In the genomic region with DNA sequence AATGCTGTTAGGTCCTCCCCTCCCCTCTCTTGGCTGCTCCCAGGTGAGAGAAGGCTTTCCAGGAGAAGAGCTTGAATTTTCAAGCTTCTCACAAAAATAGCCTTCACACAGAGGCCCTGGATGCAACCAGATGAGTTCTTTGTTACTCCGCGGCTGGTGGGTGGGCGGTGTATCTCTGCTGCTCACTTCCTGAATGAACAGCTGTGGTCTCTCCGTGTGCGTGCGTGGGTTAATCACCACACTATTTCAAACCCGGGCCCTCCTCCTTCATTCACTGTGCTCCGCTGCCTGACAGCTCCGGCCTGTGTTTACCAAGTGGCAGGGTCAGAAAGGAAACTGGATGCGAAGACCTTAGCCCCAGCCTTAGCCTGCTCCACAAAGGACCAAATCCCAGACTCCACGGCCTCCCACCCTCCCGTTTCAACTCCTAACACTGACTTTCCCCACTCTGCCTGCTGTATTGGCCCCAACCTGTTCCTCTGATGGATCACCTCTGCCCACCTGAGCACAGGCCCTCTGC, we compare ENCODE assay signal across 9 mouse cellular contexts. TPM values are rescaled to one million over a fixed set of nuclear protein-coding genes. Genes with fewer than 3 reads are reported as not detected.
DNase-seq lines count a peak whose midpoint lies in the region; ATAC-seq and TF ChIP-seq lines count a peak whose summit lies in the region.
"Had no signal": no experiment of that assay in that cellular context is flagged by ENCODE, and none has a peak within 500 bp of the region (broad histone marks: within the 10 kb centered on the region; RNA-seq: fewer than 3 reads in every experiment).

No protein-coding gene starts in this region.

- H3K4me1 ChIP-seq in lung, postnatal 0 days (ENCODE audit: insufficient read depth, low read depth, low read length): no peaks in the 10 kb centered on the region; the same call in 1 of the 2 replicates
- H3K4me1 ChIP-seq in forebrain, embryonic 11.5 days (replicated peaks; ENCODE audit: control insufficient read depth, insufficient read depth, low read length): peaks cover 12% of the 10 kb centered on the region
- no peaks in the 10 kb centered on the region; the same call in 1 of the 2 replicates for H3K4me1 ChIP-seq in small intestine, adult 2 months (ENCODE audit: control insufficient read depth, insufficient read depth, insufficient read length, low read length)

- no peak overlapping the region for H3K9ac ChIP-seq in lung, postnatal 0 days (replicated peaks; ENCODE audit: low read depth)
- H3K9ac ChIP-seq in forebrain, embryonic 11.5 days (ENCODE audit: low read length): peak overlapping the region; percentile 12; the same call in 1 of the 2 replicates

- 12% methylated on average over 12 of the region's 12 CpGs for WGBS in lung, postnatal 0 days
- WGBS in forebrain, embryonic 11.5 days: 41% methylated on average over 12 of the region's 12 CpGs
- WGBS in small intestine, adult 2 months: 42% methylated on average over 12 of the region's 12 CpGs

- no peak for TF ChIP-seq POLR2A in small intestine, adult 2 months (IDR thresholded peaks at IDR 0.05; ENCODE audit: low read depth, low read length)

- no peak overlapping the region for H3K27ac ChIP-seq in lung, postnatal 0 days (ENCODE audit: low read length)
- no peak overlapping the region for H3K27ac ChIP-seq in forebrain, embryonic 11.5 days (ENCODE audit: low read depth, low read length)
- peak overlapping the region; percentile 5; the same call in 1 of the 2 replicates for H3K27ac ChIP-seq in small intestine, adult 2 months (ENCODE audit: insufficient read depth, low read depth, low read length)

- no peaks in the 10 kb centered on the region for H3K27me3 ChIP-seq in lung, postnatal 0 days (replicated peaks; ENCODE audit: insufficient read depth, low read length)
- no peaks in the 10 kb centered on the region; the same call in 1 of the 2 replicates for H3K27me3 ChIP-seq in forebrain, embryonic 11.5 days (ENCODE audit: control insufficient read depth, insufficient read depth, low read length)
- peaks cover 9% of the 10 kb centered on the region for H3K27me3 ChIP-seq in small intestine, adult 2 months (ENCODE audit: control insufficient read depth, insufficient read depth, low read length)

- TF ChIP-seq CTCF in lung, postnatal 0 days (IDR thresholded peaks at IDR 0.05): no peak
- TF ChIP-seq CTCF in small intestine, adult 2 months (IDR thresholded peaks at IDR 0.05; ENCODE audit: extremely low read depth, insufficient read length, insufficient replicate concordance, low read depth, low read length): no peak

- H3K36me3 ChIP-seq in lung, postnatal 0 days (ENCODE audit: insufficient read depth, low read length): no peaks in the 10 kb centered on the region
- H3K36me3 ChIP-seq in forebrain, embryonic 11.5 days (ENCODE audit: control insufficient read depth, insufficient read depth, low read length): no peaks in the 10 kb centered on the region
- no peaks in the 10 kb centered on the region for H3K36me3 ChIP-seq in small intestine, adult 2 months (ENCODE audit: control insufficient read depth, insufficient read depth, low read length)

- TF ChIP-seq EP300 in lung, postnatal 0 days (IDR thresholded peaks at IDR 0.05): no peak

- no peak overlapping the region for H3K4me2 ChIP-seq in lung, postnatal 0 days (replicated peaks; ENCODE audit: low read depth, low read length)
- H3K4me2 ChIP-seq in forebrain, embryonic 11.5 days (ENCODE audit: low read depth, low read length, severe bottlenecking): no peak overlapping the region

- peak; percentile 8; the same call in 1 of the 2 replicates for ATAC-seq in lung, postnatal 0 days
- no peak for ATAC-seq in forebrain, embryonic 11.5 days (replicated peaks; ENCODE audit: low FRiP score)
- ATAC-seq in erythroid progenitor cell, adult 5-6 weeks (replicated peaks; ENCODE audit: low FRiP score, poor library complexity, severe bottlenecking): no peak

- H3K9me3 ChIP-seq in lung, postnatal 0 days (ENCODE audit: low read length): no peaks in the 10 kb centered on the region
- no peaks in the 10 kb centered on the region for H3K9me3 ChIP-seq in forebrain, embryonic 11.5 days (ENCODE audit: control insufficient read depth, low read length)

- no peak overlapping the region for H3K4me3 ChIP-seq in lung, postnatal 0 days (ENCODE audit: low read depth, low read length)
- no peak overlapping the region for H3K4me3 ChIP-seq in forebrain, embryonic 11.5 days (ENCODE audit: low read depth, low read length)
- H3K4me3 ChIP-seq in small intestine, adult 2 months (ENCODE audit: low read depth, low read length): no peak overlapping the region

- DNase-seq in lung, postnatal 0 days (ENCODE audit: low spot score): no peak
- no peak for DNase-seq in lung, postnatal 25 days (ENCODE audit: low spot score)
- no peak for DNase-seq in forebrain, embryonic 11.5 days (ENCODE audit: low spot score)
- peak; percentile 85 for DNase-seq in layer of hippocampus, adult 9-11 months
- no peak for DNase-seq in cerebellum, postnatal 4 days (ENCODE audit: low spot score in 2 of 2)
- no peak for DNase-seq in ovary, adult 18-20 months (ENCODE audit: low spot score)

RNA-seq across cellular contexts. Expression of a gene that starts 3.5 kb away (rescaled TPM):
- polyA plus RNA-seq in lung, postnatal 0 days (2015; fragmentation: Nextera tagmentation; extraction: Ambion mirVana): 3.8 TPM in 2 replicates
- polyA plus RNA-seq in forebrain, embryonic 11.5 days (2014; fragmentation: Nextera tagmentation; extraction: Ambion mirVana): 16.6 and 20.1 TPM in 2 replicates
- polyA plus RNA-seq in small intestine, adult 2 months (2012; rRNA removed): 1.3 and 2.4 TPM in 2 replicates
- not detected in 2 replicates for total RNA-seq in erythroid progenitor cell, adult 5-6 weeks (2015; ENCODE audit: low replicate concordance)
- total RNA-seq in erythroid progenitor cell, adult 5-6 weeks (2017; ENCODE audit: low replicate concordance): not detected in 2 replicates
- total RNA-seq: hematopoietic stem cell, adult 5-6 weeks had no signal

RNA-seq across cellular contexts. Expression of a gene that starts 7.0 kb away (rescaled TPM):
- polyA plus RNA-seq in lung, postnatal 0 days (2015; fragmentation: Nextera tagmentation; extraction: Ambion mirVana): 41.8 and 43.1 TPM in 2 replicates
- 65.1 and 80.5 TPM in 2 replicates for polyA plus RNA-seq in forebrain, embryonic 11.5 days (2014; fragmentation: Nextera tagmentation; extraction: Ambion mirVana)
- polyA plus RNA-seq in small intestine, adult 2 months (2012; rRNA removed): 3.7 and 5.2 TPM in 2 replicates
- 1.1 and 6.7 TPM in 2 replicates for total RNA-seq in erythroid progenitor cell, adult 5-6 weeks (2015; ENCODE audit: low replicate concordance)
- 6.0 and 9.1 TPM in 2 replicates for total RNA-seq in erythroid progenitor cell, adult 5-6 weeks (2017; ENCODE audit: low replicate concordance)

RNA-seq across cellular contexts. Expression of a gene that starts 27.7 kb away (rescaled TPM):
- 22.1 and 23.4 TPM in 2 replicates for polyA plus RNA-seq in lung, postnatal 0 days (2015; fragmentation: Nextera tagmentation; extraction: Ambion mirVana)
- polyA plus RNA-seq in forebrain, embryonic 11.5 days (2014; fragmentation: Nextera tagmentation; extraction: Ambion mirVana): 35.1 and 36.9 TPM in 2 replicates
- 18.9 and 22.0 TPM in 2 replicates for polyA plus RNA-seq in small intestine, adult 2 months (2012; rRNA removed)
- 17.6 and 18.0 TPM in 2 replicates for total RNA-seq in erythroid progenitor cell, adult 5-6 weeks (2015; ENCODE audit: low replicate concordance)
- 9.4 and 14.2 TPM in 2 replicates for total RNA-seq in erythroid progenitor cell, adult 5-6 weeks (2017; ENCODE audit: low replicate concordance)

RNA-seq across cellular contexts. Expression of a gene that starts 47.3 kb away (rescaled TPM):
- polyA plus RNA-seq in lung, postnatal 0 days (2015; fragmentation: Nextera tagmentation; extraction: Ambion mirVana): not detected in 2 replicates
- polyA plus RNA-seq in forebrain, embryonic 11.5 days (2014; fragmentation: Nextera tagmentation; extraction: Ambion mirVana): not detected in 2 replicates
- polyA plus RNA-seq in small intestine, adult 2 months (2012; rRNA removed): not detected in 2 replicates
- not detected in 2 replicates for total RNA-seq in erythroid progenitor cell, adult 5-6 weeks (2015; ENCODE audit: low replicate concordance)
- not detected in 2 replicates for total RNA-seq in erythroid progenitor cell, adult 5-6 weeks (2017; ENCODE audit: low replicate concordance)
- total RNA-seq: hematopoietic stem cell, adult 5-6 weeks had no signal

RNA-seq across cellular contexts. Expression of a gene that starts 54.6 kb away (rescaled TPM):
- polyA plus RNA-seq in lung, postnatal 0 days (2015; fragmentation: Nextera tagmentation; extraction: Ambion mirVana): 19.6 and 24.6 TPM in 2 replicates
- 72.9 and 80.6 TPM in 2 replicates for polyA plus RNA-seq in forebrain, embryonic 11.5 days (2014; fragmentation: Nextera tagmentation; extraction: Ambion mirVana)
- 7.8 and 9.1 TPM in 2 replicates for polyA plus RNA-seq in small intestine, adult 2 months (2012; rRNA removed)
- 64.9 and 89.3 TPM in 2 replicates for total RNA-seq in erythroid progenitor cell, adult 5-6 weeks (2015; ENCODE audit: low replicate concordance)
- 104 and 112 TPM in 2 replicates for total RNA-seq in erythroid progenitor cell, adult 5-6 weeks (2017; ENCODE audit: low replicate concordance)
